Mouse (Mus musculus): Measurements from ENCODE around the gene Olfm4. TPM values are rescaled to one million over a fixed set of nuclear protein-coding genes. Genes with fewer than 3 reads are reported as not detected.

The Olfm4 gene
- polyA plus RNA-seq, 1 experiment from 2014 or later, result 0.56 TPM

- no peaks in the 10 kb centered on the region for H3K36me3 ChIP-seq (ENCODE audit: poor library complexity, severe bottlenecking)
- no peaks in the 10 kb centered on the region for H3K9me3 ChIP-seq (replicated peaks)
- WGBS, result 88% methylated on average over 2 of the region's 2 CpGs
- no peak overlapping the region for H3K9ac ChIP-seq
- no peaks in the 10 kb centered on the region for H3K27me3 ChIP-seq
- no peaks in the 10 kb centered on the region for H3K4me1 ChIP-seq
- H3K27ac ChIP-seq, result no peak overlapping the region
- H3K4me3 ChIP-seq, result no peak overlapping the region
- no peak overlapping the region for H3K4me2 ChIP-seq
- ATAC-seq, result no peak
Observed at GRCm38 (mm10) chr14:79985696-79986095, 1.8 kb downstream of the Olfm4 start.

- no peaks in the 10 kb centered on the region for H3K27me3 ChIP-seq
- H3K4me3 ChIP-seq, result no peak overlapping the region
- H3K4me2 ChIP-seq, result no peak overlapping the region
- no peaks in the 10 kb centered on the region for H3K36me3 ChIP-seq (ENCODE audit: poor library complexity, severe bottlenecking)
- no peaks in the 10 kb centered on the region for H3K4me1 ChIP-seq
- no peak overlapping the region for H3K9ac ChIP-seq
- WGBS, result 71% methylated on average over 8 of the region's 8 CpGs
- no peak for ATAC-seq
- no peaks in the 10 kb centered on the region for H3K9me3 ChIP-seq (replicated peaks)
- no peak overlapping the region for H3K27ac ChIP-seq
Observed at GRCm38 (mm10) chr14:79986831-79987230, 3.0 kb downstream of the Olfm4 start.

- no peak overlapping the region for H3K4me2 ChIP-seq
- no peak for ATAC-seq
- H3K4me1 ChIP-seq, result no peaks in the 10 kb centered on the region
- no peak overlapping the region for H3K9ac ChIP-seq
- H3K36me3 ChIP-seq (ENCODE audit: poor library complexity, severe bottlenecking), result no peaks in the 10 kb centered on the region
- no peak overlapping the region for H3K4me3 ChIP-seq
- 28% methylated on average over 4 of the region's 4 CpGs for WGBS
- no peaks in the 10 kb centered on the region for H3K27me3 ChIP-seq
- H3K9me3 ChIP-seq (replicated peaks), result no peaks in the 10 kb centered on the region
- no peak overlapping the region for H3K27ac ChIP-seq
Observed at GRCm38 (mm10) chr14:79989785-79990184, 5.9 kb downstream of the Olfm4 start.

DNA sequence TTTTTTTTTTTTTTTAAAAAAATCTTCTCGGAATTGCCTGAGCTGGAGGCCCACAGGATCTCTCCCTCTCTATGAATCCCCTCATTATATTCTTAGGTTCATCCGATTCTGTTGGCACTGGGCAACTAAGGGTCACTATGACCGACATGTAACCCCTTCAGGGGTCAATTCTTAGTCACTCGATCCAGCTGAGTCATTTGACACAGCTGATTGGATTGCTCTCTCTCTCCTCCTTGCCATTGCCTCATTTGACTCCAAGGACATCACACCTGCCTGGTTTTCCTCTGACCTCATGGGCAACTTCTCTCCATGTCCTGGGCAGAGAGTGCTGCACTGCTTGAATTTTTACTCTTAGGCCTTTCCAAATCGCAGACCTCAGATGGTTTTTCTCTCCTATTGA is 6.7 kb downstream of the Olfm4 start:
- Histone ChIP-seq H3K27me3 (no peaks in the 10 kb centered on the region), H3K9me3 (replicated peaks) (no peaks in the 10 kb centered on the region), H3K4me1 (no peaks in the 10 kb centered on the region), H3K36me3 (ENCODE audit: poor library complexity, severe bottlenecking) (no peaks in the 10 kb centered on the region), H3K9ac (no peak overlapping the region), H3K4me2 (no peak overlapping the region), H3K4me3 (no peak overlapping the region), H3K27ac (no peak overlapping the region)
- no peak for ATAC-seq
- 55% methylated on average over 5 of the region's 5 CpGs for WGBS

- Histone ChIP-seq H3K36me3 (ENCODE audit: poor library complexity, severe bottlenecking) (no peaks in the 10 kb centered on the region), H3K4me3 (no peak overlapping the region), H3K4me1 (peaks cover 8% of the 10 kb centered on the region), H3K27ac (peak overlapping the region; percentile 33; the same call in 1 of the 2 replicates), H3K4me2 (no peak overlapping the region), H3K9ac (no peak overlapping the region), H3K9me3 (replicated peaks) (no peaks in the 10 kb centered on the region), H3K27me3 (no peaks in the 10 kb centered on the region)
- 19% methylated on average over 4 of the region's 4 CpGs for WGBS
- ATAC-seq, result peak; percentile 73; the same call in 1 of the 2 replicates
Observed at GRCm38 (mm10) chr14:79997534-79997933, 13.7 kb downstream of the Olfm4 start.

DNA sequence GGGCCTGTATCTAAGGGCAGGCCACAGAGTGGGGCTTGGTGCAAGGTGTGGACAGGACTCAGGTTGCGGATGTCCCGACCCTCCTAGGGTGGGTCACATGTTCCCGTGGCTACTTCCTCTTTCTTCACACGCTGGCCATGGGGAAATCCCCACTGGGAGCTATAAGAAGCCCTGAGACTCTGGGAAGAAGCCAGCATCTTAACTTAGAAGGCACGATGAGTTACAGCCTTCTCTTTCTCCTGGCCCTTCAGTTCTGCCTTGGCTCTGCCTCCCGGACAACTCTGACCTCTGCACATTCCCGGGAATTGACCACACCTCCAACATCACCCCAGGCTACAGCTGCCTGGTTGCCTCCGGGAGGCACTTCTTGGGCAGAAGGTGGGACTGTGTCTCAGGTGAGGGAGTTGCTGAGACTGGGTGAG is 16.2 kb downstream of the Olfm4 start:
- H3K9ac ChIP-seq, result no peak overlapping the region
- H3K9me3 ChIP-seq (replicated peaks), result no peaks in the 10 kb centered on the region
- no peak overlapping the region for H3K4me2 ChIP-seq
- H3K4me1 ChIP-seq, result peaks cover 8% of the 10 kb centered on the region
- H3K27ac ChIP-seq, result no peak overlapping the region
- H3K4me3 ChIP-seq, result no peak overlapping the region
- H3K36me3 ChIP-seq (ENCODE audit: poor library complexity, severe bottlenecking), result no peaks in the 10 kb centered on the region
- no peaks in the 10 kb centered on the region for H3K27me3 ChIP-seq
- ATAC-seq, result no peak
- 61% methylated on average over 8 of the region's 8 CpGs for WGBS

GRCm38 (mm10) chr14:80007686-80008085 is 23.8 kb downstream of the Olfm4 start:
- Histone ChIP-seq H3K27me3 (no peaks in the 10 kb centered on the region), H3K4me1 (peaks cover under 1% of the 10 kb centered on the region; the same call in 1 of the 2 replicates), H3K27ac (no peak overlapping the region), H3K4me2 (no peak overlapping the region), H3K36me3 (ENCODE audit: poor library complexity, severe bottlenecking) (no peaks in the 10 kb centered on the region), H3K9ac (no peak overlapping the region), H3K9me3 (replicated peaks) (no peaks in the 10 kb centered on the region), H3K4me3 (no peak overlapping the region)
- ATAC-seq, result no peak
- WGBS, result 89% methylated on average over 3 of the region's 3 CpGs

GRCm38 (mm10) chr14:80010426-80010825 is 26.5 kb downstream of the Olfm4 start:
- H3K36me3 ChIP-seq (ENCODE audit: poor library complexity, severe bottlenecking), result no peaks in the 10 kb centered on the region
- H3K4me2 ChIP-seq, result no peak overlapping the region
- ATAC-seq, result no peak
- 84% methylated on average over 3 of the region's 3 CpGs for WGBS
- H3K9ac ChIP-seq, result no peak overlapping the region
- no peaks in the 10 kb centered on the region for H3K9me3 ChIP-seq (replicated peaks)
- no peaks in the 10 kb centered on the region for H3K27me3 ChIP-seq
- H3K27ac ChIP-seq, result no peak overlapping the region
- H3K4me3 ChIP-seq, result no peak overlapping the region
- H3K4me1 ChIP-seq, result peaks cover 24% of the 10 kb centered on the region

GRCm38 (mm10) chr14:80014966-80015365 is 31.1 kb downstream of the Olfm4 start:
- Histone ChIP-seq H3K27ac (peak overlapping the region; percentile 62; the same call in 1 of the 2 replicates), H3K9ac (no peak overlapping the region), H3K36me3 (ENCODE audit: poor library complexity, severe bottlenecking) (no peaks in the 10 kb centered on the region)

DNA sequence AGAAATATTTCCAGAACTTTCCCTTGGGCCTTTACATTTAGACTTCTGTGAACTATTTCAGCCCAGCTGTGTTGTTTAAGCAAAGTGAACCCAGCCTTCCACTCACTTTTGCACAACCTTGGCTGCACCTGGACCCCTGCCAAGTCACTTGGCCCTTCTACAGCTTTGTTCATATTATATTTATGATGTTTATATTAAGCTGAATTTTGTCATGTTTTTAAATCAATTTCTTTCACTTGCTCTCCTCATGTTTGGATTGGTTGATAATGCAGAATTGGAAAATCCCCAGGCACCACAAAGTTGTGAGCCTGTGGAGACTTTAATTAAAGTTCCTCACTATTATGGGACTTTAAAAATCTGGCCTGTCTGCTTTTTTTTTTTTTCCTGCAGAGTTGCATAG is 32.2 kb downstream of the Olfm4 start:
- no peaks in the 10 kb centered on the region for H3K27me3 ChIP-seq
- no peaks in the 10 kb centered on the region for H3K36me3 ChIP-seq (ENCODE audit: poor library complexity, severe bottlenecking)
- H3K27ac ChIP-seq, result 0 out of 2 replicates have a peak overlapping the region, but pooled peaks have one; percentile 10
- no peaks in the 10 kb centered on the region for H3K9me3 ChIP-seq (replicated peaks)
- peaks cover 35% of the 10 kb centered on the region for H3K4me1 ChIP-seq
- no peak overlapping the region for H3K9ac ChIP-seq
- H3K4me2 ChIP-seq, result no peak overlapping the region
- H3K4me3 ChIP-seq, result no peak overlapping the region
- no peak for ATAC-seq

More at GRCm38 (mm10) chr14:80014966-80015365, 31.1 kb downstream of the Olfm4 start:
- WGBS, result 7% methylated on average over 6 of the region's 6 CpGs
- no peak overlapping the region for H3K4me2 ChIP-seq
- ATAC-seq, result peak; percentile 52; the same call in 1 of the 2 replicates
- H3K27me3 ChIP-seq, result no peaks in the 10 kb centered on the region
- no peaks in the 10 kb centered on the region for H3K9me3 ChIP-seq (replicated peaks)
- no peak overlapping the region for H3K4me3 ChIP-seq
- peaks cover 35% of the 10 kb centered on the region for H3K4me1 ChIP-seq

GRCm38 (mm10) chr14:80026078-80026477 is 42.2 kb downstream of the Olfm4 start:
- ATAC-seq, result 0 out of 2 replicates have a peak, but pooled peaks have one; percentile 36
- H3K9me3 ChIP-seq (replicated peaks), result no peaks in the 10 kb centered on the region
- H3K4me2 ChIP-seq, result no peak overlapping the region
- no peak overlapping the region for H3K9ac ChIP-seq
- H3K36me3 ChIP-seq (ENCODE audit: poor library complexity, severe bottlenecking), result no peaks in the 10 kb centered on the region
- no peak overlapping the region for H3K27ac ChIP-seq
- H3K27me3 ChIP-seq, result no peaks in the 10 kb centered on the region
- no peak overlapping the region for H3K4me3 ChIP-seq
- H3K4me1 ChIP-seq, result 0 out of 2 replicates have a peak, but pooled peaks cover 3% of the 10 kb centered on the region
- WGBS, result 72% methylated on average over 6 of the region's 6 CpGs

GRCm38 (mm10) chr14:80029297-80030001 is 45.6 kb downstream of the Olfm4 start:
- Histone ChIP-seq H3K9ac (no peak overlapping the region), H3K4me3 (no peak overlapping the region), H3K9me3 (replicated peaks) (no peaks in the 10 kb centered on the region), H3K27me3 (no peaks in the 10 kb centered on the region), H3K4me1 (no peaks in the 10 kb centered on the region), H3K4me2 (no peak overlapping the region), H3K36me3 (ENCODE audit: poor library complexity, severe bottlenecking) (no peaks in the 10 kb centered on the region), H3K27ac (no peak overlapping the region)
- no peak; the same call in 1 of the 2 replicates for ATAC-seq
- WGBS, result 88% methylated on average over 3 of the region's 3 CpGs
